Mouse (Mus musculus) layer of hippocampus, adult 18-20 months (tissue): Measurements from ENCODE around the gene Rims1. TPM values are rescaled to one million over a fixed set of nuclear protein-coding genes. Genes with fewer than 3 reads are reported as not detected.
A peak's percentile ranks its signal among the peaks of the same experiment; 100 is the strongest.

Experiments
- DNase-seq, 2 experiments: peaks; one replicate each; pipeline ENCODE4 v3.0.0; 2022; ENCODE audit warnings: low spot score in 2 of 2
- total RNA-seq, 2 experiments: library from RNA; stranded (reverse); gene quantifications; 2 replicates each; pipeline ENCODE4 v1.2.3; 2021

The Rims1 gene
- total RNA-seq, 2 experiments from 2014 or later, result 258 to 272 TPM

GRCm38 (mm10) chr1:22695046-22695445 lies 110.7 kb downstream of the Rims1 start:
- no peak for DNase-seq

- DNase-seq, result no peak
Observed at GRCm38 (mm10) chr1:22694514-22694913, 111.3 kb downstream of the Rims1 start.

- no peak for DNase-seq
Observed at GRCm38 (mm10) chr1:22683455-22683854, 122.3 kb downstream of the Rims1 start.

- no peak for DNase-seq
Observed at GRCm38 (mm10) chr1:22664196-22664595, 141.6 kb downstream of the Rims1 start.

GRCm38 (mm10) chr1:22661825-22662224 lies 144.0 kb downstream of the Rims1 start:
- no peak for DNase-seq

- DNase-seq, result peak in 1 of 2 experiments; percentile 33
Observed at GRCm38 (mm10) chr1:22655983-22656382, 149.8 kb downstream of the Rims1 start.

GRCm38 (mm10) chr1:22654903-22655302 lies 150.9 kb downstream of the Rims1 start:
- peak; percentile 32 to 70 for DNase-seq

- no peak for DNase-seq
Observed at GRCm38 (mm10) chr1:22650588-22650987, 155.2 kb downstream of the Rims1 start.

- no peak for DNase-seq
Observed at GRCm38 (mm10) chr1:22649432-22649831, 156.4 kb downstream of the Rims1 start.

- no peak for DNase-seq
Observed at GRCm38 (mm10) chr1:22645257-22645656, 160.5 kb downstream of the Rims1 start.

GRCm38 (mm10) chr1:22640568-22640967 lies 165.2 kb downstream of the Rims1 start:
- DNase-seq, result peak in 1 of 2 experiments; percentile 51

GRCm38 (mm10) chr1:22639702-22640101 lies 166.1 kb downstream of the Rims1 start:
- no peak for DNase-seq

- DNase-seq, result no peak
Observed at GRCm38 (mm10) chr1:22633871-22634270, 171.9 kb downstream of the Rims1 start.

- no peak for DNase-seq
Observed at GRCm38 (mm10) chr1:22632551-22632950, 173.2 kb downstream of the Rims1 start.

- no peak for DNase-seq
Observed at GRCm38 (mm10) chr1:22631991-22632390, 173.8 kb downstream of the Rims1 start.

GRCm38 (mm10) chr1:22629011-22629410 lies 176.8 kb downstream of the Rims1 start:
- no peak for DNase-seq

GRCm38 (mm10) chr1:22627013-22627412 lies 178.8 kb downstream of the Rims1 start:
- DNase-seq, result no peak

- no peak for DNase-seq
Observed at GRCm38 (mm10) chr1:22626295-22626694, 179.5 kb downstream of the Rims1 start.

GRCm38 (mm10) chr1:22620827-22621226 lies 185.0 kb downstream of the Rims1 start:
- no peak for DNase-seq

GRCm38 (mm10) chr1:22615601-22616000 lies 190.2 kb downstream of the Rims1 start:
- no peak for DNase-seq

- no peak for DNase-seq
Observed at GRCm38 (mm10) chr1:22613609-22614008, 192.2 kb downstream of the Rims1 start.

GRCm38 (mm10) chr1:22604329-22605044 lies 201.3 kb downstream of the Rims1 start:
- DNase-seq, result peak in 1 of 2 experiments; percentile 37

GRCm38 (mm10) chr1:22596197-22596596 lies 209.6 kb downstream of the Rims1 start:
- no peak for DNase-seq
